Mouse (Mus musculus) cerebellum, adult 2 months (tissue): ENCODE data around the gene Gnb5. TPM values are rescaled to one million over a fixed set of nuclear protein-coding genes. Genes with fewer than 3 reads are reported as not detected.
"Not testable (repeated sequence)": the region's sequence is repeated elsewhere in the genome, so short reads cannot be mapped to it uniquely, and the experiment has no call there.

Experiments
- DNase-seq, 2 experiments: peaks; one replicate each; pipeline ENCODE4 v3.0.0; 2021
- H3K27ac ChIP-seq: fragments of 200-500 bp; 2 replicates; pipeline ENCODE4 v1.5.1; 2012; ENCODE audit warnings: low read length, control low read depth, inconsistent platforms; ENCODE audit not compliant: insufficient read depth
- H3K27me3 ChIP-seq: fragments of 200-500 bp; 2 replicates; pipeline ENCODE4 v1.6.1; 2012; ENCODE audit warnings: inconsistent platforms, mild to moderate bottlenecking, low read length, moderate library complexity; ENCODE audit not compliant: control insufficient read depth, insufficient read depth
- H3K4me1 ChIP-seq: fragments of 200-500 bp; 2 replicates; pipeline ENCODE4 v1.6.1; 2011; ENCODE audit warnings: low read length; ENCODE audit not compliant: control insufficient read depth, insufficient read depth
- H3K4me3 ChIP-seq: fragments of 200-500 bp; replicated peaks from 2 replicates; pipeline ENCODE3; 2011; ENCODE audit warnings: mild to moderate bottlenecking, low read depth, low read length, control low read depth; ENCODE audit not compliant: insufficient read depth
- CTCF ChIP-seq: fragments of 200-500 bp; IDR thresholded peaks from 2 replicates; pipeline ENCODE4 v1.5.1; 2011; ENCODE audit warnings: low read depth, mild to moderate bottlenecking, control low read depth, low read length, moderate library complexity, borderline replicate concordance; ENCODE audit not compliant: insufficient read depth
- POLR2A ChIP-seq: fragments of 200-500 bp; IDR thresholded peaks from 2 replicates; pipeline ENCODE4 v1.6.1; 2011; ENCODE audit warnings: low read length, control low read depth, borderline replicate concordance; ENCODE audit not compliant: insufficient read depth
- WGBS: fragments of 180-500 bp; shearing (Covaris S2); methylation state at CpG from one replicate; pipeline ENCODE4 v1.1.7; 2018; 5-methylcytosine and 5-hydroxymethylcytosine counted together
- polyA plus RNA-seq: library from polyadenylated mRNA; depleted of rRNA; stranded (reverse); fragments of >200 nt; gene quantifications from 2 replicates; pipeline ENCODE4 v1.2.3, GENCODE M21; 2012

Gene Gnb5
- polyA plus RNA-seq, 1 experiment = 194 TPM

DNA sequence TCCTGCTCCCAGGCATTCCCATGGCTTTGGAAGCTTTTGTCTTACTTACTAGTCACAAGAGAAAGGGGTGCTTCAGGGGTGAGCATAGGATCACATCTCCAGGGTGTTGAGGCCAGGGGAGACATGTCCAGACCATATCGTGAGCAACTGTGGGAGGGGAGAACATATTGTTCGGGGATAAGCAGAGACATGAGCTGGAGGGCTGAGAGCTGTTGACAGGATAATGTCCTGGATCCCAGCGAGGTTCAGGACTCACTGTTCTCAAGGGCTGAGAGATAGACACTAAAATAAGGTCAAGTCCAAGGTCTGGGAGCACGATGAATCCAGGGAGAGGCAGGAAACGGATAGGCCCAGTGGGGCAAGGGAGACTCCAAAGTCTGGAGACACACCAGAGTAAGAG lies 56.9 kb downstream of the Gnb5 start:
- Histone ChIP-seq H3K27ac (no peak overlapping the region), H3K4me1 (no peaks in the 10 kb centered on the region), H3K4me3 (no peak overlapping the region), H3K27me3 (no peaks in the 10 kb centered on the region)
- no peak for DNase-seq
- WGBS = 82% methylated on average over 5 of the region's 5 CpGs
- TF ChIP-seq CTCF (no peak), POLR2A (no peak)

GRCm38 (mm10) chr9:75363702-75364101 lies 57.6 kb downstream of the Gnb5 start:
- H3K27ac ChIP-seq, H3K27me3 ChIP-seq, H3K4me3 ChIP-seq, DNase-seq, H3K4me1 ChIP-seq: not testable (repeated sequence)
- WGBS = 78% methylated on average over 7 of the region's 7 CpGs

DNA sequence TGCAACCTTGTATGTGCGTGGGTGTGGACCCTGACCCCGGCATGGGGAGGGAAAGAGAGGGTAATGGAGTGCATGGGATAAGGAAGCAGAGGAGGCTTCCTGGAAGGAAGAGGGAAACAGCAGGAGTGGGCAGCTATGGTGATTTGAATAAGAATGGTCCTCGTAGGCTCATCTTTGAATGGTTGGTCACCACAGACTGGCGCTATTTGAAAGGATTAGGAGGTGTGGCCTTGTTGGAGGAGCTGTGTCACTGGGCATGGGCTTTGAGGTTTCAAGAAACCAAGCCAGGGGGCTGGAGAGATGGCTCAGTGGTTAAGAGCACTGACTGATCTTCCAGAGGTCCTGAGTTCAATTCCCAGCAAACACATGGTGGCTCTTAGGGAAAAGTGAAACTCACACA lies 59.1 kb downstream of the Gnb5 start:
- 77% methylated on average over 4 of the region's 4 CpGs for WGBS

GRCm38 (mm10) chr9:75366191-75366590 lies 60.1 kb downstream of the Gnb5 start:
- no peak for TF ChIP-seq CTCF
- no peak for TF ChIP-seq POLR2A
- no peak overlapping the region for H3K27ac ChIP-seq
- H3K4me1 ChIP-seq = no peaks in the 10 kb centered on the region
- WGBS = 48% methylated on average over 5 of the region's 5 CpGs
- no peaks in the 10 kb centered on the region for H3K27me3 ChIP-seq
- peak in 1 of 2 experiments; percentile 10 for DNase-seq
- H3K4me3 ChIP-seq = no peak overlapping the region

More for the DNA sequence above, 59.1 kb downstream of the Gnb5 start:
- Histone ChIP-seq H3K27ac (no peak overlapping the region), H3K4me1 (no peaks in the 10 kb centered on the region), H3K4me3 (no peak overlapping the region), H3K27me3 (no peaks in the 10 kb centered on the region)
- no peak for DNase-seq
- TF ChIP-seq CTCF (no peak), POLR2A (no peak)

GRCm38 (mm10) chr9:75368779-75369178 lies 62.7 kb downstream of the Gnb5 start:
- no peak for DNase-seq
- WGBS = 78% methylated on average over 3 of the region's 3 CpGs
- no peak overlapping the region for H3K27ac ChIP-seq
- H3K4me3 ChIP-seq = no peak overlapping the region
- no peaks in the 10 kb centered on the region for H3K4me1 ChIP-seq
- TF ChIP-seq CTCF (no peak), POLR2A (no peak)
- no peaks in the 10 kb centered on the region for H3K27me3 ChIP-seq

DNA sequence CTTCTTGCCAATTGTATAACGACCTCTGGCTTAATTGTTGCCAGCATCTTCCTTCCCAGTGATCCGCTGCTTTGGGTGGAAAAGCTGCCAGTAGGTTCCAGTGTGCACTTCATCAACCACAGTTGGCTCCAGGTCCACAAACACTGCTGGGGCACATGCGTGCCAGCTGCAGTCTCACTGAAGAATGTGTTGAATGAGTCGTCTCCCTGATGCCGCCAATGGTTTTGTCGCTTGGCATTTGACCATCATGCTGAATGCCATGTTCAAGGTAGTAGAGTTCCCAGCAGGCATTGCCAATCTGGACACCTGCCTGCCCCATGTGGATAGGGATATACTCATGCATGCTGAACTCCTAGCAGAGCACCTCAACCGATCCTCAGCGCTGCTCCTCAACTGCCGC lies 69.5 kb downstream of the Gnb5 start:
- 15% methylated on average over 9 of the region's 9 CpGs for WGBS
- Histone ChIP-seq H3K4me3 (no peak overlapping the region), H3K27ac (no peak overlapping the region), H3K4me1 (no peaks in the 10 kb centered on the region), H3K27me3 (no peaks in the 10 kb centered on the region)
- peak; percentile 41 to 62 for DNase-seq
- TF ChIP-seq POLR2A (no peak), CTCF (no peak)

DNA sequence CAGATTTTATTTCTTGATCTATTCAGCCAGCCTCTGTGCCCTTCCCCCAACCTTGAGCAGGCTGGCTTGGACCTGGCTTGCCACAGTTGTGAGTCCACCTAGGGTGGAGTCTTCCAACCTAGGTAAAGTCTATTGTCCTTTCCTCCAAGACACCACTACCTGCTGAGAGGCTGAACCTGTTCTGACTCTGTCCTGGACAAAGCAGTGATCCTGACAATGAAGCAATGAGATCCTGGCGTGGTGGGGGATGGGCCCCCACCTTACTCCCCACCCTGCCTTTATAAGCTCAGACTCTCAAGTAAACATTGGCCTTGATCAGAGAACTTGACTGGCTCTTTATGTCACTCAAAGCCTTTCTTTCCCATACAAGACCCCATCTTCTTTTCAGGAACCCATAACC lies 70.3 kb downstream of the Gnb5 start:
- TF ChIP-seq POLR2A (no peak), CTCF (no peak)
- WGBS = 80% methylated on average over 1 of the region's 1 CpGs
- H3K4me3 ChIP-seq = no peak overlapping the region
- no peaks in the 10 kb centered on the region for H3K27me3 ChIP-seq
- no peaks in the 10 kb centered on the region for H3K4me1 ChIP-seq
- no peak overlapping the region for H3K27ac ChIP-seq
- DNase-seq = no peak

DNA sequence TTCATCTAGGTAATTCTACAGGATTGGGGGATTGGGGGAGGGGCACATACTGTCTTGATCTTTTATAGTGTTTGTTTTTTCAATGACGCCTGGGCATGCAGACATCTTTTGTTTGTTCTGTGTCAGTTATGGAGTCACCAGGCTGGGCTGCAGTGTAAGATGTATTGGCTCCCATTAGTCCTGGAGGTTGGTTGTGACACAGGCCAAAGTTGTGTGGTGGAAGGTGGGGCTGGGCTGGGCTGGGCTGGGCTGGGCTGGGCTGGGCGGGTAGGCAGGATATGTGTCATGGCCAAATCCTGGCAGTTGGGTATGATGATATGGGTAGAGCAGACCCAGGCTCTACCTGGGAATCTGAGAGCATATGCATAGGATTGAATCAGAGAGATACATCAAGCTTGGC lies 72.7 kb downstream of the Gnb5 start:
- 95% methylated on average over 2 of the region's 2 CpGs for WGBS
- no peaks in the 10 kb centered on the region for H3K27me3 ChIP-seq
- no peak overlapping the region for H3K27ac ChIP-seq
- TF ChIP-seq POLR2A (no peak), CTCF (no peak)
- H3K4me3 ChIP-seq = no peak overlapping the region
- H3K4me1 ChIP-seq = no peaks in the 10 kb centered on the region
- no peak for DNase-seq
